Mouse (Mus musculus) lung, adult 2 months (tissue): ENCODE measurements at regions not wholly inside any gene's neighbourhood (a gene's known extent, or its start where the extent isn't known, plus 50 kb on each side); places are given as distances from the start of the nearest gene placed in this dataset.

Experiments
- CTCF ChIP-seq: fragments of 200-500 bp; IDR thresholded peaks from 2 replicates; pipeline ENCODE4 v1.5.1; 2011; ENCODE audit warnings: mild to moderate bottlenecking, low read length, control low read depth; ENCODE audit not compliant: insufficient read depth
- POLR2A ChIP-seq: fragments of 200-500 bp; IDR thresholded peaks from 2 replicates; pipeline ENCODE4 v1.6.1; 2011; ENCODE audit warnings: low read depth, mild to moderate bottlenecking, control low read depth, low read length, borderline replicate concordance; ENCODE audit errors: extremely low read depth

DNA sequence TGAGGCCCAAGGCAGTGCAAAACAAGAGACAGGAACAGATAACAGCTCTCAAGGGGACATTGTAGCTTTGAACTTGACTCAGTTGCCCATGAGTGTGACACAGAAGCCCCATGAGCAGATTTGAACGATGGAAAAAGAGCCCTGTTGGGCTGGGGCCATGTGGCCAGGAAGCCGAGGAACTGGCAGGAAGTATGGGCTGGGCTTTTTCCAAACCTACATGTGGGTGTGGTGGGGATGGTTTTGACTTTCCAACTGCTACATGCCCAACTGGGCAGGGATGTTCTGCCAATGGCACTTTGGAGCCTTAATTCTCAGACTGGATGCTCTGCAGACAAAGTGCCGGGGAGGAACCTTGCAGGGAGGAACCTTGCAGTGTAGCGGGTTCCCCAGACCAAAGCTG lies 211.7 kb upstream of the Lrfn2 start:
- no peak for TF ChIP-seq POLR2A
- TF ChIP-seq CTCF, result no peak
